Mouse (Mus musculus): ENCODE measurements at regions not wholly inside any gene's neighbourhood (a gene's known extent, or its start where the extent isn't known, plus 50 kb on each side); places are given as distances from the start of the nearest gene placed in this dataset.

- Histone ChIP-seq H3K36me3 (ENCODE audit: control insufficient read depth, insufficient read depth, low read length) (no peaks in the 10 kb centered on the region), H3K9me3 (ENCODE audit: control insufficient read depth, low read length) (no peaks in the 10 kb centered on the region), H3K4me2 (no peak overlapping the region), H3K4me1 (ENCODE audit: control insufficient read depth, insufficient read depth, low read length) (0 out of 2 replicates have a peak, but pooled peaks cover under 1% of the 10 kb centered on the region), H3K27me3 (ENCODE audit: control insufficient read depth, insufficient read depth, low read length) (no peaks in the 10 kb centered on the region), H3K27ac (ENCODE audit: low read depth, low read length) (no peak overlapping the region), H3K4me3 (ENCODE audit: low read depth, low read length) (no peak overlapping the region), H3K9ac (ENCODE audit: low read length) (no peak overlapping the region)
- WGBS = 83% methylated on average over 4 of the region's 4 CpGs
- ATAC-seq (ENCODE audit: low FRiP score) (no peak), DNase-seq (ENCODE audit: low spot score, missing footprints) (no peak)
Measured at GRCm38 (mm10) chr13:59946509-59946908, 123.6 kb upstream of the Tut7 start.

GRCm38 (mm10) chr13:59945631-59946030 is 122.7 kb upstream of the Tut7 start:
- DNase-seq (ENCODE audit: low spot score, missing footprints) = peak; percentile 66
- Histone ChIP-seq H3K9me3 (ENCODE audit: control insufficient read depth, low read length) (no peaks in the 10 kb centered on the region), H3K4me3 (ENCODE audit: low read depth, low read length) (no peak overlapping the region), H3K9ac (ENCODE audit: low read length) (no peak overlapping the region), H3K4me1 (ENCODE audit: control insufficient read depth, insufficient read depth, low read length) (peaks cover 8% of the 10 kb centered on the region; the same call in 1 of the 2 replicates), H3K27me3 (ENCODE audit: control insufficient read depth, insufficient read depth, low read length) (no peaks in the 10 kb centered on the region), H3K4me2 (no peak overlapping the region), H3K27ac (ENCODE audit: low read depth, low read length) (no peak overlapping the region), H3K36me3 (ENCODE audit: control insufficient read depth, insufficient read depth, low read length) (no peaks in the 10 kb centered on the region)
- 92% methylated on average over 1 of the region's 1 CpGs for WGBS
- no peak for ATAC-seq (ENCODE audit: low FRiP score)

GRCm38 (mm10) chr13:59943602-59944140 is 120.7 kb upstream of the Tut7 start:
- ATAC-seq (ENCODE audit: low FRiP score) (no peak), DNase-seq (ENCODE audit: low spot score, missing footprints) (peak; percentile 54)
- H3K4me1 ChIP-seq (ENCODE audit: control insufficient read depth, insufficient read depth, low read length) = peaks cover 8% of the 10 kb centered on the region; the same call in 1 of the 2 replicates
- 50% methylated on average over 5 of the region's 5 CpGs for WGBS
- H3K27ac ChIP-seq (ENCODE audit: low read depth, low read length) = no peak overlapping the region
- H3K27me3 ChIP-seq (ENCODE audit: control insufficient read depth, insufficient read depth, low read length) = no peaks in the 10 kb centered on the region; the same call in 1 of the 2 replicates
- no peaks in the 10 kb centered on the region for H3K9me3 ChIP-seq (ENCODE audit: control insufficient read depth, low read length)
- no peak overlapping the region for H3K4me3 ChIP-seq (ENCODE audit: low read depth, low read length)
- no peak overlapping the region for H3K4me2 ChIP-seq
- H3K36me3 ChIP-seq (ENCODE audit: control insufficient read depth, insufficient read depth, low read length) = no peaks in the 10 kb centered on the region
- no peak overlapping the region for H3K9ac ChIP-seq (ENCODE audit: low read length)

GRCm38 (mm10) chr13:59943020-59943419 is 120.1 kb upstream of the Tut7 start:
- H3K4me1 ChIP-seq (ENCODE audit: control insufficient read depth, insufficient read depth, low read length) = peaks cover 8% of the 10 kb centered on the region; the same call in 1 of the 2 replicates
- ATAC-seq (ENCODE audit: low FRiP score) = no peak
- no peaks in the 10 kb centered on the region for H3K36me3 ChIP-seq (ENCODE audit: control insufficient read depth, insufficient read depth, low read length)
- no peak overlapping the region for H3K4me2 ChIP-seq
- 33% methylated on average over 3 of the region's 3 CpGs for WGBS
- no peak overlapping the region for H3K27ac ChIP-seq (ENCODE audit: low read depth, low read length)
- no peak for DNase-seq (ENCODE audit: low spot score, missing footprints)
- H3K9me3 ChIP-seq (ENCODE audit: control insufficient read depth, low read length) = no peaks in the 10 kb centered on the region
- H3K4me3 ChIP-seq (ENCODE audit: low read depth, low read length) = no peak overlapping the region
- no peaks in the 10 kb centered on the region; the same call in 1 of the 2 replicates for H3K27me3 ChIP-seq (ENCODE audit: control insufficient read depth, insufficient read depth, low read length)
- H3K9ac ChIP-seq (ENCODE audit: low read length) = no peak overlapping the region

GRCm38 (mm10) chr13:59941519-59941918 is 118.6 kb upstream of the Tut7 start:
- H3K36me3 ChIP-seq (ENCODE audit: control insufficient read depth, insufficient read depth, low read length) = no peaks in the 10 kb centered on the region
- WGBS = 66% methylated on average over 3 of the region's 3 CpGs
- H3K9me3 ChIP-seq (ENCODE audit: control insufficient read depth, low read length) = no peaks in the 10 kb centered on the region
- DNase-seq (ENCODE audit: low spot score, missing footprints) = no peak
- H3K27ac ChIP-seq (ENCODE audit: low read depth, low read length) = no peak overlapping the region
- peak overlapping the region; percentile 37; the same call in 1 of the 2 replicates for H3K4me2 ChIP-seq
- peaks cover 8% of the 10 kb centered on the region; the same call in 1 of the 2 replicates for H3K4me1 ChIP-seq (ENCODE audit: control insufficient read depth, insufficient read depth, low read length)
- H3K27me3 ChIP-seq (ENCODE audit: control insufficient read depth, insufficient read depth, low read length) = no peaks in the 10 kb centered on the region; the same call in 1 of the 2 replicates
- H3K4me3 ChIP-seq (ENCODE audit: low read depth, low read length) = no peak overlapping the region
- no peak for ATAC-seq (ENCODE audit: low FRiP score)
- H3K9ac ChIP-seq (ENCODE audit: low read length) = no peak overlapping the region; the same call in 1 of the 2 replicates

- peaks cover 8% of the 10 kb centered on the region; the same call in 1 of the 2 replicates for H3K4me1 ChIP-seq (ENCODE audit: control insufficient read depth, insufficient read depth, low read length)
- H3K4me3 ChIP-seq (ENCODE audit: low read depth, low read length) = no peak overlapping the region
- H3K9ac ChIP-seq (ENCODE audit: low read length) = peak overlapping the region; percentile 25; the same call in 1 of the 2 replicates
- no peak overlapping the region for H3K27ac ChIP-seq (ENCODE audit: low read depth, low read length)
- H3K36me3 ChIP-seq (ENCODE audit: control insufficient read depth, insufficient read depth, low read length) = no peaks in the 10 kb centered on the region
- 23% methylated on average over 16 of the region's 16 CpGs for WGBS
- ATAC-seq (ENCODE audit: low FRiP score) (peak; percentile 62), DNase-seq (ENCODE audit: low spot score, missing footprints) (peak; percentile 79)
- no peaks in the 10 kb centered on the region for H3K9me3 ChIP-seq (ENCODE audit: control insufficient read depth, low read length)
- H3K27me3 ChIP-seq (ENCODE audit: control insufficient read depth, insufficient read depth, low read length) = no peaks in the 10 kb centered on the region; the same call in 1 of the 2 replicates
- H3K4me2 ChIP-seq = peak overlapping the region; percentile 37
Measured at GRCm38 (mm10) chr13:59940414-59941205, 117.7 kb upstream of the Tut7 start.

GRCm38 (mm10) chr13:59939886-59940285 is 116.9 kb upstream of the Tut7 start:
- no peak overlapping the region for H3K27ac ChIP-seq (ENCODE audit: low read depth, low read length)
- DNase-seq (ENCODE audit: low spot score, missing footprints) = peak; percentile 68
- no peak for ATAC-seq (ENCODE audit: low FRiP score)

GRCm38 (mm10) chr13:59937147-59937546 is 114.2 kb upstream of the Tut7 start:
- no peak overlapping the region for H3K4me3 ChIP-seq (ENCODE audit: low read depth, low read length)
- peak; percentile 77 for DNase-seq (ENCODE audit: low spot score, missing footprints)
- no peak overlapping the region for H3K27ac ChIP-seq (ENCODE audit: low read depth, low read length)
- 63% methylated on average over 3 of the region's 3 CpGs for WGBS
- no peak for ATAC-seq (ENCODE audit: low FRiP score)
- no peaks in the 10 kb centered on the region for H3K36me3 ChIP-seq (ENCODE audit: control insufficient read depth, insufficient read depth, low read length)
- H3K9me3 ChIP-seq (ENCODE audit: control insufficient read depth, low read length) = no peaks in the 10 kb centered on the region
- H3K4me1 ChIP-seq (ENCODE audit: control insufficient read depth, insufficient read depth, low read length) = peaks cover 8% of the 10 kb centered on the region; the same call in 1 of the 2 replicates
- H3K4me2 ChIP-seq = no peak overlapping the region
- no peaks in the 10 kb centered on the region; the same call in 1 of the 2 replicates for H3K27me3 ChIP-seq (ENCODE audit: control insufficient read depth, insufficient read depth, low read length)
- H3K9ac ChIP-seq (ENCODE audit: low read length) = no peak overlapping the region

More at GRCm38 (mm10) chr13:59939886-59940285, 116.9 kb upstream of the Tut7 start:
- H3K4me1 ChIP-seq (ENCODE audit: control insufficient read depth, insufficient read depth, low read length) = peaks cover 8% of the 10 kb centered on the region; the same call in 1 of the 2 replicates
- H3K9me3 ChIP-seq (ENCODE audit: control insufficient read depth, low read length) = no peaks in the 10 kb centered on the region
- no peak overlapping the region for H3K4me3 ChIP-seq (ENCODE audit: low read depth, low read length)
- H3K9ac ChIP-seq (ENCODE audit: low read length) = no peak overlapping the region
- 68% methylated on average over 5 of the region's 5 CpGs for WGBS
- H3K4me2 ChIP-seq = no peak overlapping the region
- no peaks in the 10 kb centered on the region for H3K36me3 ChIP-seq (ENCODE audit: control insufficient read depth, insufficient read depth, low read length)
- no peaks in the 10 kb centered on the region; the same call in 1 of the 2 replicates for H3K27me3 ChIP-seq (ENCODE audit: control insufficient read depth, insufficient read depth, low read length)

GRCm38 (mm10) chr13:59934556-59934955 is 111.6 kb upstream of the Tut7 start:
- no peaks in the 10 kb centered on the region for H3K9me3 ChIP-seq (ENCODE audit: control insufficient read depth, low read length)
- H3K27ac ChIP-seq (ENCODE audit: low read depth, low read length) = no peak overlapping the region
- ATAC-seq (ENCODE audit: low FRiP score) (no peak), DNase-seq (ENCODE audit: low spot score, missing footprints) (peak; percentile 39)
- H3K4me3 ChIP-seq (ENCODE audit: low read depth, low read length) = no peak overlapping the region
- no peaks in the 10 kb centered on the region for H3K36me3 ChIP-seq (ENCODE audit: control insufficient read depth, insufficient read depth, low read length)
- WGBS = 66% methylated on average over 1 of the region's 1 CpGs
- no peaks in the 10 kb centered on the region; the same call in 1 of the 2 replicates for H3K27me3 ChIP-seq (ENCODE audit: control insufficient read depth, insufficient read depth, low read length)
- H3K9ac ChIP-seq (ENCODE audit: low read length) = no peak overlapping the region
- no peaks in the 10 kb centered on the region for H3K4me1 ChIP-seq (ENCODE audit: control insufficient read depth, insufficient read depth, low read length)
- no peak overlapping the region for H3K4me2 ChIP-seq
